Mouse (Mus musculus) liver, embryonic 11.5 days (tissue): ENCODE data around the gene Prr11. TPM values are rescaled to one million over a fixed set of nuclear protein-coding genes. Genes with fewer than 3 reads are reported as not detected.

Experiments
- ATAC-seq: fragments of 200-750 bp; cut with Nextera tagmentation; replicated peaks from 2 replicates; pipeline ENCODE4 v1.8.0; 2017; ENCODE audit warnings: moderate number of reproducible peaks, mild to moderate bottlenecking, moderate TSS enrichment, moderate library complexity; ENCODE audit not compliant: low FRiP score
- DNase-seq: peaks from one replicate; pipeline ENCODE4 v3.0.0-alpha.2; 2017; ENCODE audit warnings: low spot score
- H3K27ac ChIP-seq: fragments of 300-500 bp; sonication (generic); 2 replicates; pipeline ENCODE4 v1.5.1; 2014; ENCODE audit warnings: mild to moderate bottlenecking, low read depth, low read length, control low read depth
- H3K27me3 ChIP-seq: fragments of 300-500 bp; sonication (generic); replicated peaks from 2 replicates; pipeline ENCODE4 v1.6.1; 2014; ENCODE audit warnings: low read length, mixed read lengths; ENCODE audit not compliant: control insufficient read depth, insufficient read depth
- H3K36me3 ChIP-seq: fragments of 300-500 bp; sonication (generic); 2 replicates; pipeline ENCODE4 v1.6.1; 2014; ENCODE audit warnings: mild to moderate bottlenecking, low read length, moderate library complexity, mixed read lengths; ENCODE audit not compliant: control insufficient read depth, insufficient read depth
- H3K4me1 ChIP-seq: fragments of 300-500 bp; sonication (generic); replicated peaks from 2 replicates; pipeline ENCODE4 v1.6.1; 2014; ENCODE audit warnings: low read length, mixed read lengths; ENCODE audit not compliant: control insufficient read depth, insufficient read depth
- H3K4me2 ChIP-seq: fragments of 300-500 bp; sonication (generic); 2 replicates; pipeline ENCODE4 v1.6.1; 2014; ENCODE audit warnings: mild to moderate bottlenecking, control low read depth, moderate library complexity
- H3K4me3 ChIP-seq: fragments of 300-500 bp; sonication (generic); 2 replicates; pipeline ENCODE4 v1.5.1; 2014; ENCODE audit warnings: low read depth, low read length, control low read depth
- H3K9ac ChIP-seq: fragments of 300-500 bp; sonication (generic); 2 replicates; pipeline ENCODE4 v1.6.1; 2014; ENCODE audit warnings: low read depth, low read length, control low read depth
- H3K9me3 ChIP-seq: fragments of 300-500 bp; sonication (generic); 2 replicates; pipeline ENCODE4 v1.6.1; 2016; ENCODE audit warnings: low read length, inconsistent platforms, mixed read lengths; ENCODE audit not compliant: control insufficient read depth
- WGBS: fragments of 180-500 bp; shearing (Covaris S2); extraction: QIAGEN DNeasy Blood & Tissue Kit; methylation state at CpG from one replicate; pipeline ENCODE4 v1.1.7; 2014; 5-methylcytosine and 5-hydroxymethylcytosine counted together
- polyA plus RNA-seq: library from polyadenylated mRNA; unstranded; fragments of >200 nt; fragmentation: Nextera tagmentation; extraction: Ambion mirVana; gene quantifications from 2 replicates; pipeline ENCODE4 v1.2.1, GENCODE M21; 2014

Gene Prr11
- 13.4 and 14.5 TPM in 2 replicates for polyA plus RNA-seq

DNA sequence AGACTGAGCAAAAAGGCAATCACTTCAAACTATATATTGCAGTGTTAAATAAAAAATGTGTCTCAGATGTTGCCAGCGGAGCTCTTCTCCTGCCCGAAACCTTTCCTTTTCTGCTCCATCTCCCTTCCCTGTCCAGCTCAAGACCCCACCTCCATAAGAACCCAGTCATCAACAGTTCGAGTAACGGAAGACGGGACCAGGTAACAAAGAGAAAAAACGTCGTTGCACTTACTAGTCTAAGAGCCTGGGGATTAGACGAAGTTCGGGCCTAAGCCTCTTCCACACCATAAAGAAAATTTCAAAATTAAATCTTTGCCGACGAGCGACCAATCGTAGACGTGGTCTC is at the start of gene Prr11:
TSS of gene Prr11 (minus strand) at position 300 of the 346 bp plus-strand sequence.
- ATAC-seq (no peak), DNase-seq (no peak)
- Histone ChIP-seq H3K36me3 (peaks cover 23% of the 10 kb centered on the region), H3K27me3 (no peaks in the 10 kb centered on the region), H3K9ac (peak within 1 kb of the TSS; percentile 98), H3K9me3 (no peaks in the 10 kb centered on the region), H3K4me2 (peak within 1 kb of the TSS; percentile 82), H3K4me1 (peaks cover 8% of the 10 kb centered on the region), H3K4me3 (peak within 1 kb of the TSS; percentile 99), H3K27ac (peak within 1 kb of the TSS; percentile 96)
- WGBS = under 1% methylated on average over 14 of the region's 14 CpGs

- Histone ChIP-seq H3K4me3 (no peak overlapping the region), H3K4me2 (no peak overlapping the region), H3K27ac (no peak overlapping the region), H3K9me3 (no peaks in the 10 kb centered on the region), H3K27me3 (no peaks in the 10 kb centered on the region), H3K9ac (no peak overlapping the region), H3K4me1 (no peaks in the 10 kb centered on the region), H3K36me3 (no peaks in the 10 kb centered on the region; the same call in 1 of the 2 replicates)
- 86% methylated on average over 2 of the region's 2 CpGs for WGBS
- no peak for ATAC-seq
- no peak for DNase-seq
These were observed 49.5 kb upstream of the Prr11 start for GRCm38 (mm10) chr11:87158012-87158411.

- Histone ChIP-seq H3K27ac (no peak overlapping the region), H3K36me3 (no peaks in the 10 kb centered on the region), H3K9ac (no peak overlapping the region), H3K4me1 (no peaks in the 10 kb centered on the region), H3K4me2 (no peak overlapping the region), H3K27me3 (no peaks in the 10 kb centered on the region), H3K9me3 (no peaks in the 10 kb centered on the region), H3K4me3 (no peak overlapping the region)
- ATAC-seq (no peak), DNase-seq (no peak)
- 90% methylated on average over 4 of the region's 4 CpGs for WGBS
These were observed 27.7 kb upstream of the Prr11 start for GRCm38 (mm10) chr11:87136233-87136632.

- peaks cover 8% of the 10 kb centered on the region; the same call in 1 of the 2 replicates for H3K4me1 ChIP-seq
- H3K9me3 ChIP-seq = no peaks in the 10 kb centered on the region
- H3K9ac ChIP-seq = peak within 1 kb of the TSS; percentile 94
- no peaks in the 10 kb centered on the region for H3K27me3 ChIP-seq
- WGBS = under 1% methylated on average over 99 of the region's 105 CpGs
- DNase-seq (peak; percentile 91), ATAC-seq (peak; percentile 93)
- H3K27ac ChIP-seq = peak within 1 kb of the TSS; percentile 93
- H3K4me3 ChIP-seq = peak within 1 kb of the TSS; percentile 97
- H3K36me3 ChIP-seq = peaks cover 21% of the 10 kb centered on the region
- peak within 1 kb of the TSS; percentile 69 for H3K4me2 ChIP-seq
These were observed 18.6 kb upstream of the Prr11 start, which contains the start of gene Trim37 for GRCm38 (mm10) chr11:87126824-87127816. Gene Trim37, plus strand, starts transcription at chr11:87127077.

DNA sequence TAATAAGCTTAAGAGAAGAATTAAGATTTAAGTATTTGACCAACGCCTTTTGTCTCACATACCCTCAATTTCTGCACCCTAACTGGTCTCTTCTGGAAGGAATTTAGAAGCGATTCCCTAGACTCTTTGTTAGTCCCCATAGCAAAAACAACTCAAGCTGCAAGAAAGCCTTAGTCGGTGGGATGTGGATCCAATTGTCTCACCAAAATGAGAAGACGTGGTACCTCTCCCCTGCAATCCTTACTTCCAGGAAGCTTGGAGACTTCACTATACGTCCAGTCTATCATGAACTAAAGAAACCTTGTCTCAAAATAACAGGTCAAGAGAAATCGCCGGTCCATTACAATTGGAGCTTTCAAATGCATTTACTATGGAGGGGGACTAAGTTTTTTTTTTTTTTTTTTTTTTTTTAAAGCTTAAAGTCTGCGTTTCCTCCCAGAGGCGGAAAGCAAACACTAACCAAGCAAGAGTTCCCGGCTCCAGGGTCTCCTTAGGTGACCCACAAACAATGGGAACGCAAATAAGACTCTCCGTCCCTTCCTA is 17.8 kb upstream of the Prr11 start:
- DNase-seq = no peak
- H3K9me3 ChIP-seq = no peaks in the 10 kb centered on the region
- H3K36me3 ChIP-seq = peaks cover 21% of the 10 kb centered on the region
- peak overlapping the region; percentile 93 for H3K27ac ChIP-seq
- 4% methylated on average over 12 of the region's 12 CpGs for WGBS
- H3K27me3 ChIP-seq = no peaks in the 10 kb centered on the region
- H3K4me2 ChIP-seq = peak overlapping the region; percentile 69
- peaks cover 8% of the 10 kb centered on the region; the same call in 1 of the 2 replicates for H3K4me1 ChIP-seq
- H3K9ac ChIP-seq = peak overlapping the region; percentile 59
- no peak for ATAC-seq
- peak overlapping the region; percentile 97 for H3K4me3 ChIP-seq

DNA sequence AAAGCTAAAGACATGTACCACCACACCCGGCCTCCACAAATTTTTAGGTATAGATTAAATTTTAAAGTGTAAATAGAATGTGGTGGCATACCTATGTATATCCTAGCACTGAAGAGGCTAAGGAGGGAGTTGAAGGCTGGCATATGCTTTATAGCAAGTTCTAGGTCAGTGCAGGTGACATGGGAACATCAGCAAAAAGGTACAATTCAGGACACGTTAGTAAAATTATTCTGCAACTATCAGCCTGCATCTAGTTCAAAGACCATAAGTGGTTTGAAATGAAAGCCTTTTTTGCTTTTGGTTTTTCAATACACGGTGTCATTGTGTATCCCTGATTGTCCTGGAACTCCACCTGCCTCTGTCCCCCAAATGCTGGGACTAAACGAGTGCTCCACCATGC is 17.1 kb upstream of the Prr11 start:
- 0 out of 2 replicates have a peak overlapping the region, but pooled peaks have one; percentile 97 for H3K4me3 ChIP-seq
- peak overlapping the region; percentile 26; the same call in 1 of the 2 replicates for H3K9ac ChIP-seq
- no peaks in the 10 kb centered on the region for H3K27me3 ChIP-seq
- ATAC-seq (no peak), DNase-seq (no peak)
- H3K36me3 ChIP-seq = peaks cover 28% of the 10 kb centered on the region
- H3K4me2 ChIP-seq = peak overlapping the region; percentile 69
- H3K27ac ChIP-seq = no peak overlapping the region; the same call in 1 of the 2 replicates
- no peaks in the 10 kb centered on the region for H3K9me3 ChIP-seq
- 67% methylated on average over 4 of the region's 4 CpGs for WGBS
- H3K4me1 ChIP-seq = peaks cover 8% of the 10 kb centered on the region; the same call in 1 of the 2 replicates

- Histone ChIP-seq H3K27ac (no peak overlapping the region), H3K4me3 (no peak overlapping the region), H3K27me3 (no peaks in the 10 kb centered on the region), H3K4me1 (peaks cover 4% of the 10 kb centered on the region; the same call in 1 of the 2 replicates), H3K9me3 (no peaks in the 10 kb centered on the region), H3K4me2 (no peak overlapping the region), H3K36me3 (peaks cover 37% of the 10 kb centered on the region), H3K9ac (no peak overlapping the region)
- ATAC-seq (no peak), DNase-seq (no peak)
- WGBS = 79% methylated on average over 8 of the region's 8 CpGs
These were observed 13.4 kb upstream of the Prr11 start for GRCm38 (mm10) chr11:87121864-87122263.

- 11% methylated on average over 9 of the region's 9 CpGs for WGBS
- Histone ChIP-seq H3K4me3 (peak overlapping the region; percentile 99), H3K9me3 (no peaks in the 10 kb centered on the region), H3K4me2 (peak overlapping the region; percentile 73), H3K27ac (peak overlapping the region; percentile 96), H3K36me3 (peaks cover 17% of the 10 kb centered on the region), H3K4me1 (peaks cover 8% of the 10 kb centered on the region), H3K27me3 (no peaks in the 10 kb centered on the region), H3K9ac (peak overlapping the region; percentile 98)
- ATAC-seq = no peak
- DNase-seq = no peak
These were observed 1.8 kb upstream of the Prr11 start for GRCm38 (mm10) chr11:87110172-87110909.
